Mouse (Mus musculus) heart, postnatal 14 days (tissue): ENCODE data around the gene Ctnnbip1. TPM values are rescaled to one million over a fixed set of nuclear protein-coding genes. Genes with fewer than 3 reads are reported as not detected.

Source experiments
- DNase-seq, 2 experiments: peaks; one replicate each; pipeline ENCODE4 v3.0.0; 2021 to 2022
- intact Hi-C: fragments of 180-260 bp; cut with DNase I; formaldehyde crosslinking; loops from one replicate; pipeline ENCODE4 v1.15.1; 2025
- long read RNA-seq, 2 experiments: library from polyadenylated mRNA; stranded (forward); transcript quantifications; one replicate each; pipeline ENCODE4 v2.0.0; 2021
- total RNA-seq, 2 experiments: library from RNA; stranded (reverse); gene quantifications; 2 replicates each; pipeline ENCODE4 v1.2.3; 2021

The Ctnnbip1 gene
- total RNA-seq = 10 to 100 TPM; 42.9 to 44.5 TPM
- long read RNA-seq, experiment 1, transcript Ctnnbip1-201 (5 exons, 2,674 nt) = major isoform, 139 of 150 reads
- long read RNA-seq, experiment 1, partial matches to known transcripts = 0 of 150 reads
- long read RNA-seq, experiment 1, other reads (novel, unspliced or antisense) = 11 of 150 reads
- long read RNA-seq, experiment 2, transcript Ctnnbip1-201 (5 exons, 2,674 nt) = major isoform, 75 of 85 reads
- long read RNA-seq, experiment 2, partial matches to known transcripts = 1 of 85 reads
- long read RNA-seq, experiment 2, other reads (novel, unspliced or antisense) = 9 of 85 reads

GRCm38 (mm10) chr4:149517868-149518340, at the start of gene Ctnnbip1:
Ctnnbip1 (plus strand) TSS chr4:149518236.
- intact Hi-C loops = no loop called here
- peak; percentile 97 to 99 for DNase-seq

DNA sequence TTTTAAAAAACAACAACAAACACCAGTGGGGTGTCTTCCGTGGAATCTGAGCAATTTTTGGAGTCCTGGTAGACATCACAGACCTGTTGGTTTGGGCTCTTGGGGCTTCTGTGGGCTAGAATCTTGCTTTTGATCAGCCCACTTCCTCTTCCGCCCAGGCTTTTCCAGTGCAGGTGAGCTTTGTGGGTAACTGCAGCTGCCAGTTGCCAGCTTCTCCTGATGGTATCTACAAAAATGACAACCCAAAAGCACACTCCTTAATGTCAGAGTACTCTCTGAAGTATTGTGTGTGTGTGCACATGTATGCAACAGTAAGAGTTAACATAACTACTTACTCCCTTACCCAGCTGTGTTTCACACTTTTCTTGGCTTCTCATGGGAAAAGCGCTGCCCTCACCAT, 48.5 kb upstream of the Ctnnbip1 start:
- intact Hi-C loops = no loop called here
- no peak for DNase-seq

DNA sequence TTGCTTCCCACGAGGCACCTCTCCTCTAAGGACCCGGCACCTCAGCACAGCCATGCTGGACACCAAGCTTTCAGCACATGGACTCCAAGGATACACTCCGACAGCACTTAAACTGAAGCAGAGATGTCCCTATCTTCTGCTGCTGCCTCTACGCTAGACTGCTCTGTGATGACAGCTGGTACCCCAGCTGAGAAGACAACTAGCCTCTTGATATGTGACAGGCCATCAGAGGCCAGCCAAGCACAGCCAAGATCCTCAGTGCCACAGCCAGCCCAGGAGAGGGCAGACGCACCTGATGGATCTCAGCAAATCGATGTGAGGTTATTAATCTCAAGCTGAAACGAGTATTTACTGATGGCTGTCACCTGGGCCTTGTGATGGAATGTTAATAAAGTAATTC, 42.9 kb upstream of the Ctnnbip1 start:
- no peak for DNase-seq
- intact Hi-C loops = no loop called here

DNA sequence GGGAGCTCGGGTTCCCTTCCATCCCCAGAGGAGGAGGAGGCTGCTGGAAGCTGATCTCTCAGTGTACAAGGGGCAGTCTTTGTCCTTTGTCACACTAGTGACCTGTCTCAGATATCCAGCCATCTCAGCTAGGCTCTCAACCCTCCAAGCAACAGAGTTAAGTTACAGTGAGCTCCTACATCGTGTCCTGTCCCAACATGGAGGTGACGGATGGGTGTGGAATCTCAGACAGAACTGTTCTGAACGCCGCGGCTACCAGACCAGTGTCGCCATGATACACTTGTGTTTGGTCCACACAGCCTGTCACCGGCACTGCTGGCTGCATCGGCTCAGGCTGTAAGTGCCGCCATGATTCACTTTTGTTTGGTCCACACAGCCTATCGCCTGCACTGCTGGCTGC, 41.0 kb upstream of the Ctnnbip1 start, which contains the start of gene Tmem274:
Tmem274 (plus strand) TSS at position 301 of the 400 bp plus-strand sequence.
- intact Hi-C loops = no loop called here
- DNase-seq = no peak

- DNase-seq = no peak
- intact Hi-C loops = loop anchor here (2.0 to 5.0 kb wide), 2 partner anchors 37 to 58 kb away; no protein-coding TSS in a partner anchor
These were observed 33.5 kb upstream of the Ctnnbip1 start for GRCm38 (mm10) chr4:149484566-149484965.

DNA sequence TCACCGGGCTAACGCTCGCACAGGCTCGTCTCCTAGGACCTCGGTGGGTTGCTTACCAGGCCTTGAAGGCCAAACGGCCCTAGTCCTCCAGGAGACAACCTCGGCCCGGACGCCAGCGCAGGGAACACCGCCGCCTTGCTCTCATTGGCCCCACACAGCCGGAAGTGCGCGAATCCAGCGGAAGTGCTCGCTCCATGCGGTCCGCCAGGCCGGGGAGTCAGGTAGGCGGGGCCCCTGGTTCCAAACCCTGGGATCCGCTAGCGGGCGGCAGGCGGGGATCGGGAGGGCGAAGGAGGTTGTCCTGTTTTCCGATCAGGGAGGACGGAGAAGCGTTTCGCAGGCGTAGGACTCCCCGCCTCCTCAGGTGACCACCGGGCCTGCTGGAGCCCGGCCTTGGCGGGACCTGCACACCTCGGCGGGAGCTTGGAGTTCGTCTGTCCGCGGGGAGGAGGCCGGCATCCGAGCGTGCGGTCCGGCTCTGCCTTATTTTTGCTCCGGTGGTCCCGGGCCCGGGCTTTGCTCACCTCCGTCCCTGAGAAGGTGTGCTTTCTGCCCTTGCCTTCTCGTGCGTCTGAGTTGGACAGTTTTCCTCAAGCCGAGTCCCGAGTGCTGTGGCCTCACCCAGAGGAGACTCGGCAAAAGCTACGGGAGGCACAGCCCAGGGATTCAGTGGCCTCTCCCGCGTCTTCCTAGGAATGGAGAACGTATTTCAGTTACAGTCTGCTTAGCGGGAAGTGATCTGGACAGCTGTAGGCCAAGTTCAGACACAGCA, 32.8 kb upstream of the Ctnnbip1 start, which contains the start of the genes Nmnat1 and Lzic:
Nmnat1 (minus strand) TSS at position 150 of the 772 bp plus-strand sequence.
Lzic (plus strand) TSS at position 177 of the 772 bp plus-strand sequence.
- intact Hi-C loops = loop anchor here (2.0 to 5.0 kb wide), 2 partner anchors 58 to 122 kb away; no protein-coding TSS in a partner anchor
- DNase-seq = peak; percentile 93 to 96

GRCm38 (mm10) chr4:149485825-149486206, 32.2 kb upstream of the Ctnnbip1 start:
- intact Hi-C loops = loop anchor here (2.0 to 5.0 kb wide), 2 partner anchors 57 to 121 kb away; no protein-coding TSS in a partner anchor
- DNase-seq = peak in 1 of 2 experiments; percentile 28

DNA sequence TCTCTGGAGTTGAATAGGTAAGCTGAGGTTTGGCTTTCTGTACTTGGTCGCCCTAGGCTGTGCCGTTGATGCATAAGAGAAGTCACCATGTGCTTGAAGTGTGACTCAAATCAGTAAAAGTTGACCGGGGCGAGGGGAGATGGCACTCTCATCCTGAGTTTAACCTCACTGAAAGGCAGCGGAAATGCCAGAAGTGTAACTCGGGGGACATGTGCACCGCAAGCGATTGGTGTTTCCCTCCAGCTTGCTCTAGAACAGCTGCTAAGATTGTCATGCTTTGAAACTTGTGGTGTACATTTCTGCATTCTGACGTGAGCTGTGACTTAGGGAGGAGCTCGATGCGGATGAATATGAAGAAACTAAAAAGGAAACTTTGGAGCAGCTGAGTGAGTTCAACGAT, 30.3 kb upstream of the Ctnnbip1 start:
- intact Hi-C loops = loop anchor here (5.0 kb wide), 1 partner anchor 120 kb away; no protein-coding TSS in a partner anchor
- DNase-seq = no peak

GRCm38 (mm10) chr4:149489415-149490240, 28.4 kb upstream of the Ctnnbip1 start:
- peak; percentile 48 to 58 for DNase-seq
- intact Hi-C loops = loop anchor here (5.0 kb wide), 1 partner anchor 118 kb away; no protein-coding TSS in a partner anchor

DNA sequence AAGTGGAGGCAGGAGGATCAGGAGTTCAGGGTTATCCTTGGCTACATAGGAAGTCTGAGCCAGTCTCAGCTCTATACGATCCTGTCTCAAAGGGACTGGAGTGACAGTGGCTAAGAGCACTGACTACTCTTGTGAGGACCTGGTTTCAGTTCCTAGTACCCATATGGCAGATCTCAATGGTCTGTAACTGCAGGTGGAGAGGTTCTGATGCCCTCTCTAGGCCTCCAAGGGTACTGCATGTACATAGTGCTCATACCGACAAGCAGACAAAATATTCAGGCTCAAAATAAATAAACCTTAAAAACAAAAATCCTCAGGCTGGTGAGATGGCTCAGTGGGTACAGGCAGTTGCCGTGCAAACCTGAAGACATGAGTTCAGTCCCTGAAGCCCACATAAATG, 26.9 kb upstream of the Ctnnbip1 start:
- intact Hi-C loops = no loop called here
- DNase-seq = no peak

- no peak for DNase-seq
- intact Hi-C loops = no loop called here
These were observed 21.4 kb upstream of the Ctnnbip1 start for GRCm38 (mm10) chr4:149496612-149497011.

DNA sequence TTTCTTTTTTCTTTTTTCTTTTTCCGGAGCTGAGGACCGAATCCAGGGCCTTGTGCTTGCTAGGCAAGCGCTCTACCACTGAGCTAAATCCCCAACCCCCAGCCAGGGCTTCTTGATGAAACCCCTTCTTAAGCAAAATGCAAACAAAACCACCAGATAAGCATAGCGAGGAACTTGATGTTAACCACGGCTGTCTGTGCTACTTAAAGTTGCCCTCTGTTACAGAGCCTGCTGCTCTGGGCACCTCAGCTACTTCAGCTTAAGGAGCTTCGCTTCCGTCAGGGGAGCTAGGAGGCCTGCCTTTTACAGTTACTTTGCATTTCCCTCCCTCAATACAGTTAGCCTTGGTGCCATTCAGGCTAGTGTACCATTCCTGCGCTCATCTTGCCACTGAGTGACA, 19.1 kb upstream of the Ctnnbip1 start:
- no peak for DNase-seq
- intact Hi-C loops = no loop called here

DNA sequence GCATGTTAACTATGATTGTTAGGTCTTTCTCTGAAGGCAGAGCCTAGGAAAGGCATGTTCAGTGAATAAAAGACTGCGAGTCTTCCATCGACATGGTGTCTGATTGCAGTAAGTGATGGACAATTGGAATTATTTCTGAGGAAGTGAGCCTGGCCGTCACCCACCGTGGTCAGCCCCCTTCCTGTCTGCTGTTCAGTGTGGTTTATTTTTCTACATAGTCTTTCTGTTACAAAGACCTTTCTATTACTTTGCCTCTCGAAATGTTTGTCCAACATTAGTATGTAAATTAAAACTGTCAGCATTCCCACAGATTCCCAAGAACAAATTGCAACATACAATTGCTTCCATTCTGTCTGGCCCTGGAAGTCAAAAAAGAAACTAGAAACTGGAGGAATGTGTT, 18.2 kb upstream of the Ctnnbip1 start:
- DNase-seq = no peak
- intact Hi-C loops = no loop called here

DNA sequence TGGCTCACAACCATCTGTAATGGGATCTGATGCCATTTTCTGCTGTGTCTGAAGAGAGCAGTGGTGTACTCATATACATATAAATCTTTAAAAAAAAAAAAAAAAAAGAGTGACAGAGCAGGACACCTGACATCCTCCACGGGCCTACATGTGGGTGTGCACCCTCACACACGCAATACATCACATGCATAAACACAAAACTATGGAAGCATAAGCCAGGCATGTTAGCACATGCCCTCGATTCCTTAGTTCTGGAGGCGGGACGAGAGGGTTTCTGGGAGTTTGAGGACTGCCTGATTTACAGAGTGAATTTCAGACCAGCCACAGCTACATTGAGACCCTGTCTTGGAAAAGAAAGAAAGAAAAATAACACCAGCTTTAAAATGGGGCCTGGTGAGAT, 13.7 kb upstream of the Ctnnbip1 start:
- no peak for DNase-seq
- intact Hi-C loops = no loop called here

DNA sequence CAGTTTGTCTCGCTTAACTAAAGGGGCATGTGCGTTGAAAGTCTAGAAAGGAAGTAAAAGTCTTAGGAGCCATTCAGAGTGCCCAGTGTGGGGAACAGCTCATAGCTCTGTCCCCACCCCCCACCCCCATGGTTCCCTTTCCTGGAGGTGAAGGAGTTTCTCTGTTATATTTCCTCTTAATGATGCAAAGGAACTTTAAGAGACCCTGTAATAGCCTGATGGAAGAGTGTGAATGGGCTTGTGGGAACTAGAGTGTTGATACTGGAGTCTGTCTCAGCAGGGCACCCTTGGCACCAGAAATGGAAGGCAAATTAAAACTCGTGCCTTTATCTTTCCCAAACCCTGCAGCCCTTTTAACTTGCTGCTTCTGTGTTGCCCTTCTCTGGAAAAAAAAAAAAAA, 13.2 kb upstream of the Ctnnbip1 start:
- intact Hi-C loops = loop anchor here (5.0 kb wide), 1 partner anchor 37 kb away; no protein-coding TSS in a partner anchor
- no peak for DNase-seq

GRCm38 (mm10) chr4:149505261-149505967, 12.6 kb upstream of the Ctnnbip1 start:
- DNase-seq = no peak
- intact Hi-C loops = loop anchor here (5.0 kb wide), 1 partner anchor 37 kb away; no protein-coding TSS in a partner anchor

GRCm38 (mm10) chr4:149506904-149507303, 11.1 kb upstream of the Ctnnbip1 start:
- intact Hi-C loops = loop anchor here (5.0 kb wide), 1 partner anchor 35 kb away; no protein-coding TSS in a partner anchor
- no peak for DNase-seq

DNA sequence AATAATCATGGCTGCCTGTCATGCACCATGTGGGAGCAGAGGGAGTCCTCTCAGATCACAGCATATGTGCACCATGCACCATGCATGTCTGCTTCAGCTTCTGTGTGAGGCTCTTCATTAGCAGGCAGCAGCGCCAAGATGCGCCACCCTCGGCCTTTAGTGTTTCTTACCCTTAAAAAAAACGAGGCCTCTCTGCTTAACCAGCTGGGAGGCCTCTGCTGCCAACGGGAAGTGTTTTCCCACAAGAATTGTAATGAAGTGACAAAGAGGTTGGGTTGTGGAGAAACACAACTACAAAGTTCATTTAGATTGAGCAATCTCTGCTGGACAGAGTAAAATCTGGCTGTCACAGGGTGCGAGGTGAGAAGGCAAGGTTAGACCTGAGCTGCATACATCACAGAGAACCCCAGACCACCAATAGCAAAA, 6.8 kb upstream of the Ctnnbip1 start:
- intact Hi-C loops = no loop called here
- no peak for DNase-seq

DNA sequence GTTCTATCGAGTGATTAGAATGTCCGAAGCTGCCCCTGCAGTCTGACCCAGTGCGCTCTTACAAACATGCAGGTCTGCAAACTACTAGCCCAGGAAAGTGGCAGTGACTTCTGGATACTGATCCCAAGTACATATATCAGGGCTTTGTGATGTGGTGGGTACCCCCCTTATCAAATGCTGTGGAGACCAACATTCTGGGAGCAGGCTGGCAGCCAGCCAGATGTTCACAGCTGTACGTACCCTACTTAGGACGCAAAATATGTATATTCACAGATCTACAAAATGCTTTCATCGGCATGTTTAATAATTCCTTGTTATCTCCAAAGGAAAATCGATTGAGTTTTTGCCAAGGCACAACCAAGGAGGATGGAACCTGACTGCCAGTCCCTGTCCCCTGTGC, 6.0 kb upstream of the Ctnnbip1 start:
- intact Hi-C loops = no loop called here
- DNase-seq = no peak
